Mouse (Mus musculus) CH12.LX (cell line): ENCODE measurements at regions not wholly inside any gene's neighbourhood (a gene's known extent, or its start where the extent isn't known, plus 50 kb on each side); places are given as distances from the start of the nearest gene placed in this dataset.

ENCODE experiments used
- DNase-seq: peaks from one replicate; pipeline ENCODE4 v3.0.0-alpha.2; 2013; ENCODE audit errors: extremely low read depth
- H3K27ac ChIP-seq: 2 replicates; pipeline ENCODE4 v1.5.1; 2012; ENCODE audit warnings: low read depth, mild to moderate bottlenecking, control low read depth, moderate library complexity; ENCODE audit not compliant: insufficient read depth
- H3K27me3 ChIP-seq: replicated peaks from 2 replicates; pipeline ENCODE3; 2012; ENCODE audit warnings: inconsistent platforms
- H3K36me3 ChIP-seq, 2 experiments: replicated peaks in 1 of 2; 2 replicates each; pipeline versions ENCODE3 to v1.6.1; 2012; ENCODE audit warnings: inconsistent platforms in 1 of 2, low read length in 1 of 2, mild to moderate bottlenecking in 1 of 2, mixed read lengths in 1 of 2, moderate library complexity in 1 of 2; ENCODE audit not compliant: control insufficient read depth in 1 of 2, insufficient read depth in 1 of 2
- H3K4me1 ChIP-seq, 2 experiments: 2 replicates each; pipeline ENCODE4 v1.6.1; 2012; ENCODE audit warnings: inconsistent platforms in 1 of 2, moderate library complexity in 1 of 2; ENCODE audit not compliant: insufficient read depth in 2 of 2, control insufficient read depth in 1 of 2
- H3K4me2 ChIP-seq: 2 replicates; pipeline ENCODE4 v1.6.1; 2012; ENCODE audit warnings: low read depth, mild to moderate bottlenecking, control low read depth; ENCODE audit not compliant: poor library complexity, insufficient read depth, severe bottlenecking
- H3K4me3 ChIP-seq, 3 experiments: fragments of 150-350 bp in 1 of 3; sonication (generic) in 1 of 3; replicated peaks in 1 of 3; 2 replicates each; pipeline versions ENCODE3 to v1.5.1; 2011 to 2012; ENCODE audit warnings: low read depth in 2 of 3, low read length in 2 of 3, mild to moderate bottlenecking in 2 of 3, moderate library complexity in 2 of 3, control low read depth in 1 of 3, improper control_type of control experiment in 1 of 3, inconsistent platforms in 1 of 3, mixed read lengths in 1 of 3; ENCODE audit not compliant: poor library complexity in 1 of 3
- H3K79me2 ChIP-seq: replicated peaks from 2 replicates; pipeline ENCODE4 v1.6.1; 2012; ENCODE audit warnings: mild to moderate bottlenecking, moderate library complexity; ENCODE audit not compliant: control insufficient read depth, poor library complexity, insufficient read depth, severe bottlenecking; ENCODE audit errors: extremely low read depth
- H3K9ac ChIP-seq: 2 replicates; pipeline ENCODE4 v1.6.1; 2012; ENCODE audit warnings: low read depth, mild to moderate bottlenecking, control low read depth, moderate library complexity; ENCODE audit not compliant: insufficient read depth
- H3K9me3 ChIP-seq: replicated peaks from 2 replicates; pipeline ENCODE3; 2012; ENCODE audit warnings: low read length, inconsistent platforms, mixed read lengths
- CHD2 ChIP-seq: IDR thresholded peaks from 2 replicates; pipeline ENCODE4 v1.6.1; 2011; ENCODE audit warnings: low read length, improper control_type of control experiment
- ETS1 ChIP-seq: conservative IDR thresholded peaks from 2 replicates; pipeline ENCODE4 v1.6.1; 2012; ENCODE audit warnings: low read depth, mild to moderate bottlenecking, inconsistent platforms, low read length, improper control_type of control experiment, moderate library complexity
- GABPA ChIP-seq: IDR thresholded peaks from 2 replicates; pipeline ENCODE4 v1.6.1; 2012; ENCODE audit warnings: low read depth, low read length, improper control_type of control experiment, inconsistent platforms; ENCODE audit not compliant: insufficient replicate concordance
- KAT2A ChIP-seq: IDR thresholded peaks from 2 replicates; pipeline ENCODE4 v1.6.1; 2012; ENCODE audit warnings: low read length, improper control_type of control experiment, inconsistent platforms; ENCODE audit not compliant: insufficient replicate concordance
- MXI1 ChIP-seq: IDR thresholded peaks from 2 replicates; pipeline ENCODE4 v1.6.1; 2011; ENCODE audit warnings: mild to moderate bottlenecking, low read depth, low read length, improper control_type of control experiment
- RAD21 ChIP-seq: IDR thresholded peaks from 2 replicates; pipeline ENCODE4 v1.6.1; 2011; ENCODE audit warnings: low read depth, mild to moderate bottlenecking, low read length, improper control_type of control experiment, moderate library complexity
- UBTF ChIP-seq: IDR thresholded peaks from 2 replicates; pipeline ENCODE4 v1.6.1; 2012; ENCODE audit warnings: low read depth, mild to moderate bottlenecking, inconsistent platforms, low read length, improper control_type of control experiment, moderate library complexity
- ZC3H11A ChIP-seq: IDR thresholded peaks from 2 replicates; pipeline ENCODE4 v1.6.1; 2012; ENCODE audit warnings: low read depth, mild to moderate bottlenecking, inconsistent platforms, low read length, improper control_type of control experiment
- dilution Hi-C: fragments of 300-500 bp; cut with MboI; formaldehyde crosslinking; loops from 2 replicates; pipeline ENCODE4 v1.14.3; 2020; ENCODE audit warnings: low sequenced_read_pairs; ENCODE audit not compliant: extremely low pct_unique_long_range_greater_than_20kb, extremely low pct_ligation_motif_present
- in situ Hi-C: fragments of 300-500 bp; cut with MboI; formaldehyde crosslinking; loops from 3 replicates; pipeline ENCODE4 v1.14.3; 2019; ENCODE audit warnings: low sequenced_read_pairs, low pct_ligation_motif_present, low pct_unique_long_range_greater_than_20kb, mixed read lengths

- Histone ChIP-seq H3K9me3 (no peaks in the 10 kb centered on the region), H3K4me3 (no peak overlapping the region), H3K9ac (no peak overlapping the region), H3K36me3 (no peaks in the 10 kb centered on the region), H3K27ac (no peak overlapping the region), H3K27me3 (no peaks in the 10 kb centered on the region), H3K4me1 (0 out of 4 replicates have a peak, but pooled peaks cover 0 to 2% of the 10 kb centered on the region in 2 experiments), H3K79me2 (no peaks in the 10 kb centered on the region), H3K4me2 (no peak overlapping the region)
- TF ChIP-seq ETS1 = no peak
- TF ChIP-seq ZC3H11A = no peak
- in situ Hi-C loops = no loop called here
- dilution Hi-C loops = no loop called here
- no peak for DNase-seq
Measured at GRCm38 (mm10) chr11:64805567-64805966, 173.3 kb upstream of the Elac2 start.

- no peak for DNase-seq
- Histone ChIP-seq H3K9ac (no peak overlapping the region), H3K27me3 (no peaks in the 10 kb centered on the region), H3K4me2 (no peak overlapping the region)
- in situ Hi-C loops = no loop called here
- TF ChIP-seq RAD21 (no peak), CHD2 (peak; percentile 95)
- TF ChIP-seq, all 38 proteins: peak for 1
- Histone ChIP-seq H3K4me1 (0 out of 4 replicates have a peak, but pooled peaks cover 0 to 2% of the 10 kb centered on the region in 2 experiments), H3K4me3 (no peak overlapping the region), H3K36me3 (no peaks in the 10 kb centered on the region), H3K9me3 (no peaks in the 10 kb centered on the region), H3K79me2 (no peaks in the 10 kb centered on the region; the same call in 1 of the 2 replicates), H3K27ac (no peak overlapping the region)
- dilution Hi-C loops = no loop called here
Measured at GRCm38 (mm10) chr11:64812408-64812807, 166.4 kb upstream of the Elac2 start.

- Histone ChIP-seq H3K4me2 (no peak overlapping the region), H3K36me3 (no peaks in the 10 kb centered on the region), H3K4me1 (peaks cover 0 to 23% of the 10 kb centered on the region in 2 experiments; a peak in 2 of 4 replicates), H3K79me2 (no peaks in the 10 kb centered on the region), H3K27ac (no peak overlapping the region), H3K9ac (no peak overlapping the region), H3K4me3 (no peak overlapping the region), H3K27me3 (no peaks in the 10 kb centered on the region), H3K9me3 (no peaks in the 10 kb centered on the region)
- in situ Hi-C loops = no loop called here
- dilution Hi-C loops = no loop called here
- no peak for TF ChIP-seq UBTF
- DNase-seq = no peak
Measured at GRCm38 (mm10) chr11:64829429-64829828, 149.4 kb upstream of the Elac2 start.

GRCm38 (mm10) chr11:64832453-64832852 lies 146.4 kb upstream of the Elac2 start:
- no peaks in the 10 kb centered on the region for H3K27me3 ChIP-seq
- no peak overlapping the region for H3K27ac ChIP-seq
- in situ Hi-C loops = no loop called here
- no peak overlapping the region for H3K4me3 ChIP-seq
- no peak overlapping the region for H3K9ac ChIP-seq
- no peaks in the 10 kb centered on the region for H3K36me3 ChIP-seq
- dilution Hi-C loops = no loop called here
- DNase-seq = peak; percentile 21
- peaks cover 0 to 23% of the 10 kb centered on the region in 2 experiments; a peak in 3 of 4 replicates for H3K4me1 ChIP-seq
- no peaks in the 10 kb centered on the region for H3K9me3 ChIP-seq
- H3K4me2 ChIP-seq = peak overlapping the region; percentile 76
- TF ChIP-seq ZC3H11A (no peak), UBTF (no peak), MXI1 (peak; percentile 11; the same call in 1 of the 2 replicates), GABPA (no peak), KAT2A (no peak)
- no peaks in the 10 kb centered on the region for H3K79me2 ChIP-seq
